Mouse (Mus musculus): ENCODE measurements around the gene Vti1a.

DNA sequence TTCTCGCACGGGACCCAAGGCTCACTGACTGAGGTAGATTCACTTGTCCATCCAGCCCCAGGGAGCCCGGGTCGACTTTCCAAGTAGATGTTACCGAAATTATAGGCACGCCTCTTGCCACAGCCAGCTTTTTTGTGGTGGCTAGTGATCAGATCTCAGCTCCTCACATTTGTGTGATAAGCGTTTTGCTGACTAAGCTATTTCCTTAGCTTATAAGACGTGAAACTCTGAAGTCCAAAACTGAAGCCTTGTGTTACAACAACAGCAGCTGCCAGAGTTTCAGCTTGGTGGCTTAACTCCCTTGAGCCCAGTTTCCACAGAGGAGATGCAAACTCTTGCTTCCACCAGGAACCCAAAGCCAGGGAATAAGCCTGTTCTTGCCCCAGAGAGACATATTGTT, 6.5 kb downstream of the Vti1a start:
- TF ChIP-seq CTCF (IDR thresholded peaks at IDR 0.05; ENCODE audit: low read depth, low read length) (no peak), TAL1 (conservative IDR thresholded peaks at IDR 0.05; ENCODE audit: low read depth, low read length) (no peak), GATA1 (IDR thresholded peaks at IDR 0.05; ENCODE audit: borderline replicate concordance, low read length) (no peak)
